Mouse (Mus musculus) small intestine, adult 2 months (tissue): ENCODE measurements around the gene Fasl.

Experiments used
- CTCF ChIP-seq: fragments of 200-500 bp; IDR thresholded peaks from 2 replicates; pipeline ENCODE4 v1.5.1; 2012; ENCODE audit warnings: low read depth, mild to moderate bottlenecking, control low read depth, inconsistent platforms, low read length, moderate library complexity, mixed read lengths; ENCODE audit not compliant: insufficient replicate concordance, insufficient read length; ENCODE audit errors: extremely low read depth
- POLR2A ChIP-seq: fragments of 200-500 bp; IDR thresholded peaks from 2 replicates; pipeline ENCODE4 v1.6.1; 2012; ENCODE audit warnings: low read depth, mild to moderate bottlenecking, control low read depth, inconsistent platforms, low read length, moderate library complexity

DNA sequence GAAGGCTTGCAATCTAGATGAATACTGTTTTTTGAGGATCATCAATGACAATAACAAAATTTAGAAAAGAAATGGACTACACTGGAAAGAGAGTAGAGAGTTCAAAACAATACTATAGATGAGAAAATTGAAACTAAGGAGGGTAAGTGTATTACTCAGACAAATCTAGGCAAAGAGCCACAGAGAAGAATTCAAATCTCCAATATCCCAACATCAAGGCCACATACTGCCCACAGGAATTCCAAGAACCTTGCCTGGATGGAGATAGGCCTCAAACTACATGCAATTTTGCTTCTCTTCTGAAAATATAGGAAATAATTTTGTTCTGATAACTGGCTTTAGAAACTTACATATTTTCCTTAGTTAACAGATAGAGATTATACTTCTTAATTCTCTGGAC, 12.0 kb upstream of the Fasl start:
- TF ChIP-seq CTCF (no peak), POLR2A (no peak)
